Comparison of ENCODE assay signal across 23 mouse cellular contexts in the genomic region with DNA sequence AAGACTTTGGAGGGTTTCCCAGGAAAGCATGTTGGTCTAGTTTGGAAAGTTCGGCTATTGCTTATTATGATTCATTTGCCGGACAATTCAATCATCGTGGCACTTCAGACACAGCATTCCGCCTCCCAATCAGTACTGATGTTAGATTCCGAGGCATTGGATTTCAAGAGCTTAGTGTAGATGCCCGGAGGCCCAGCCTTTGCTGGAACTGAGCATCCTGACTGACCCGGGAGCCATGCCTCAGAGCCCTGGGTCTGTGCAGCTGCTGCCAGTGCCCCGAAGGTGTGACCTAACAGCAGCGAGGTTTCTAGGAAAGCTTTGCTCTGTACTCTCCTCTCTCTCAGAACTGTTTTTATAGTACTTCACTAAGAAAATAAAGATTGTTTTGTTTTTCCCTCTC.
"Had no signal": no experiment of that assay in that cellular context is flagged by ENCODE, and none has a peak within 500 bp of the region (broad histone marks: within the 10 kb centered on the region; RNA-seq: fewer than 3 reads in every experiment).

No protein-coding gene starts in this region.

- H3K36me3 ChIP-seq: limb, embryonic 15.5 days; lung, embryonic 15.5 days; midbrain, embryonic 10.5 days; midbrain, embryonic 15.5 days; neural tube, embryonic 12.5 days; neural tube, embryonic 15.5 days had no signal

- H3K27ac ChIP-seq: layer of hippocampus, adult 2 months; limb, embryonic 15.5 days; liver, embryonic 14.5 days; lung, embryonic 15.5 days; midbrain, embryonic 10.5 days; midbrain, embryonic 15.5 days; neural tube, embryonic 12.5 days; neural tube, embryonic 15.5 days; stomach, postnatal 0 days had no signal

- H3K4me2 ChIP-seq: limb, embryonic 15.5 days; liver, embryonic 11.5 days; lung, embryonic 15.5 days; midbrain, embryonic 15.5 days; neural tube, embryonic 12.5 days; neural tube, embryonic 15.5 days had no signal

- DNase-seq: kidney, adult 18-20 months; kidney, adult 9 months; kidney, postnatal 14 days; layer of hippocampus, adult 9-11 months; liver, postnatal 0 days; lung, postnatal 14 days; right cerebral cortex, adult 18-20 months; right cerebral cortex, postnatal 14 days; right cerebral cortex, postnatal 4 days; thymus, adult 2 months; thymus, postnatal 14 days; thymus, postnatal 4 days had no signal

- H3K4me1 ChIP-seq: midbrain, embryonic 10.5 days; midbrain, embryonic 15.5 days; neural tube, embryonic 12.5 days; neural tube, embryonic 15.5 days had no signal

- H3K27me3 ChIP-seq: limb, embryonic 15.5 days; lung, embryonic 15.5 days; megakaryocyte, embryonic 14.5 days; midbrain, embryonic 15.5 days; neural tube, embryonic 12.5 days; neural tube, embryonic 15.5 days had no signal

- H3K9ac ChIP-seq: limb, embryonic 15.5 days; liver, embryonic 14.5 days; liver, postnatal 0 days; lung, embryonic 15.5 days; midbrain, embryonic 15.5 days; neural tube, embryonic 12.5 days; neural tube, embryonic 15.5 days had no signal

- ATAC-seq: liver, postnatal 0 days; midbrain, embryonic 15.5 days had no signal

- H3K9me3 ChIP-seq: limb, embryonic 15.5 days; lung, embryonic 15.5 days; megakaryocyte, embryonic 14.5 days; midbrain, embryonic 10.5 days; midbrain, embryonic 15.5 days; neural tube, embryonic 12.5 days; neural tube, embryonic 15.5 days had no signal

- H3K4me3 ChIP-seq: layer of hippocampus, adult 2 months; limb, embryonic 15.5 days; lung, embryonic 15.5 days; megakaryocyte, embryonic 14.5 days; midbrain, embryonic 10.5 days; midbrain, embryonic 15.5 days; neural tube, embryonic 12.5 days; neural tube, embryonic 15.5 days had no signal
